9 mouse cellular contexts compared by ENCODE assay signal in genomic region chr7:98743312-98743711, GRCm38 (mm10). TPM values are rescaled to one million over a fixed set of nuclear protein-coding genes. Genes with fewer than 3 reads are reported as not detected.
DNase-seq lines count a peak whose midpoint lies in the region; ATAC-seq and TF ChIP-seq lines count a peak whose summit lies in the region.
"Had no signal": no experiment of that assay in that cellular context is flagged by ENCODE, and none has a peak within 500 bp of the region (broad histone marks: within the 10 kb centered on the region; RNA-seq: fewer than 3 reads in every experiment).

No protein-coding gene starts in this region.

- ATAC-seq in erythroblast, adult 5-6 weeks (replicated peaks; ENCODE audit: low FRiP score, poor library complexity, severe bottlenecking) = 0 out of 2 replicates have a peak, but pooled peaks have one; percentile 51
- peak; percentile 58 for ATAC-seq in hindbrain, postnatal 0 days
- 0 out of 2 replicates have a peak, but pooled peaks have one; percentile 40 for ATAC-seq in limb, embryonic 11.5 days (ENCODE audit: insufficient number of reproducible peaks, low FRiP score, low TSS enrichment, low read depth)

- no peak overlapping the region for H3K4me3 ChIP-seq in hindbrain, postnatal 0 days (ENCODE audit: low read length)
- no peak overlapping the region for H3K4me3 ChIP-seq in limb, embryonic 11.5 days (ENCODE audit: low read depth, low read length)
- no peak overlapping the region for H3K4me3 ChIP-seq in olfactory bulb, adult 2 months (ENCODE audit: insufficient read depth, low read depth, low read length)
- H3K4me3 ChIP-seq: embryonic facial prominence, embryonic 12.5 days had no signal

- no peak overlapping the region for H3K9ac ChIP-seq in hindbrain, postnatal 0 days (replicated peaks; ENCODE audit: low read length)
- H3K9ac ChIP-seq in limb, embryonic 11.5 days (ENCODE audit: low read length) = no peak overlapping the region
- H3K9ac ChIP-seq: embryonic facial prominence, embryonic 12.5 days had no signal

- no peaks in the 10 kb centered on the region for H3K36me3 ChIP-seq in hindbrain, postnatal 0 days (ENCODE audit: insufficient read depth, low read length)
- H3K36me3 ChIP-seq in limb, embryonic 11.5 days (ENCODE audit: control insufficient read depth, insufficient read depth, low read length) = no peaks in the 10 kb centered on the region
- H3K36me3 ChIP-seq: embryonic facial prominence, embryonic 12.5 days had no signal

- H3K9me3 ChIP-seq in hindbrain, postnatal 0 days (ENCODE audit: low read length) = no peaks in the 10 kb centered on the region
- no peaks in the 10 kb centered on the region for H3K9me3 ChIP-seq in limb, embryonic 11.5 days (ENCODE audit: control insufficient read depth, low read length)
- H3K9me3 ChIP-seq: embryonic facial prominence, embryonic 12.5 days had no signal

- H3K27me3 ChIP-seq in hindbrain, postnatal 0 days (ENCODE audit: insufficient read depth, low read length) = no peaks in the 10 kb centered on the region
- H3K27me3 ChIP-seq in limb, embryonic 11.5 days (ENCODE audit: control insufficient read depth, insufficient read depth, low read length) = peaks cover 5% of the 10 kb centered on the region; the same call in 1 of the 2 replicates

- no peak for TF ChIP-seq POLR2A in brain, embryonic 14.5 days (IDR thresholded peaks at IDR 0.05; ENCODE audit: borderline replicate concordance, extremely low read depth, insufficient read depth, insufficient read length, poor library complexity, severe bottlenecking)
- TF ChIP-seq POLR2A in olfactory bulb, adult 2 months (IDR thresholded peaks at IDR 0.05; ENCODE audit: insufficient read depth, low read depth, low read length) = no peak

- TF ChIP-seq CTCF in brain, embryonic 14.5 days (IDR thresholded peaks at IDR 0.05; ENCODE audit: borderline replicate concordance, extremely low read depth, insufficient read depth, insufficient read length) = peak; percentile 79
- TF ChIP-seq CTCF in hindbrain, postnatal 0 days (IDR thresholded peaks at IDR 0.05; ENCODE audit: low read depth) = peak; percentile 92
- peak; percentile 70 for TF ChIP-seq CTCF in olfactory bulb, adult 2 months (IDR thresholded peaks at IDR 0.05; ENCODE audit: insufficient read depth, low read depth, low read length)

- 9% methylated on average over 3 of the region's 3 CpGs for WGBS in hindbrain, postnatal 0 days
- WGBS in limb, embryonic 11.5 days = 5% methylated on average over 3 of the region's 3 CpGs
- WGBS in olfactory bulb, adult 2 months = 12% methylated on average over 3 of the region's 3 CpGs

- H3K27ac ChIP-seq in hindbrain, postnatal 0 days = no peak overlapping the region
- no peak overlapping the region for H3K27ac ChIP-seq in limb, embryonic 11.5 days (replicated peaks; ENCODE audit: low read depth, low read length)
- no peak overlapping the region for H3K27ac ChIP-seq in olfactory bulb, adult 2 months (ENCODE audit: insufficient read depth, low read depth, low read length)
- H3K27ac ChIP-seq: embryonic facial prominence, embryonic 12.5 days had no signal

- no peaks in the 10 kb centered on the region for H3K4me1 ChIP-seq in hindbrain, postnatal 0 days (ENCODE audit: insufficient read depth, low read length)
- H3K4me1 ChIP-seq in limb, embryonic 11.5 days (ENCODE audit: control insufficient read depth, insufficient read depth, low read length) = peaks cover 13% of the 10 kb centered on the region
- H3K4me1 ChIP-seq in olfactory bulb, adult 2 months (ENCODE audit: control insufficient read depth, insufficient read depth, low read length) = no peaks in the 10 kb centered on the region

- peak; percentile 47 to 68 for DNase-seq in left cerebral cortex, adult 18-20 months (ENCODE audit: low spot score in 2 of 2)
- no peak for DNase-seq in left cerebral cortex, adult 11 months (ENCODE audit: low spot score)
- peak; percentile 63 for DNase-seq in brain, embryonic 14.5 days (ENCODE audit: low read depth)
- peak; percentile 81 for DNase-seq in hindbrain, postnatal 0 days (ENCODE audit: low spot score)
- peak; percentile 87 for DNase-seq in limb, embryonic 11.5 days (ENCODE audit: low spot score)
- peak; percentile 74 for DNase-seq in thymus, postnatal 14 days

- H3K4me2 ChIP-seq in hindbrain, postnatal 0 days (ENCODE audit: low read depth, low read length) = no peak overlapping the region
- no peak overlapping the region for H3K4me2 ChIP-seq in limb, embryonic 11.5 days (ENCODE audit: low read depth, severe bottlenecking)
- H3K4me2 ChIP-seq: embryonic facial prominence, embryonic 12.5 days had no signal

RNA-seq across cellular contexts. Expression of gene Thap12, which starts 40.4 kb away (rescaled TPM):
- total RNA-seq in left cerebral cortex, adult 18-20 months (2021) = 10 to 100 TPM; 62.3 to 63.1 TPM
- polyA plus RNA-seq in brain, embryonic 14.5 days (2012; rRNA removed) = 31.6 and 42.3 TPM in 2 replicates
- 4.8 and 11.3 TPM in 2 replicates for total RNA-seq in erythroblast, adult 5-6 weeks (2015; ENCODE audit: low replicate concordance)
- total RNA-seq in erythroblast, adult 5-6 weeks (2017; ENCODE audit: low replicate concordance) = 7.2 and 11.8 TPM in 2 replicates
- total RNA-seq in hindbrain, postnatal 0 days (2014; rRNA removed) = 49.6 and 49.7 TPM in 2 replicates
- 50.4 and 51.6 TPM in 2 replicates for polyA plus RNA-seq in hindbrain, postnatal 0 days (2015; fragmentation: Nextera tagmentation; extraction: Ambion mirVana)
- polyA plus RNA-seq in limb, embryonic 11.5 days (2014; fragmentation: Nextera tagmentation; extraction: Ambion mirVana) = 78.3 and 87.2 TPM in 2 replicates
- polyA plus RNA-seq in olfactory bulb, adult 2 months (2012; ENCODE audit: insufficient read depth, insufficient read length, low replicate concordance, missing spikeins) = not detected in 2 replicates
